ENCODE assay signal across 9 mouse cellular contexts in genomic region chr2:91327968-91328728, GRCm38 (mm10).
DNase-seq lines count a peak whose midpoint lies in the region; ATAC-seq and TF ChIP-seq lines count a peak whose summit lies in the region.
"Had no signal": no experiment of that assay in that cellular context is flagged by ENCODE, and none has a peak within 500 bp of the region (broad histone marks: within the 10 kb centered on the region; RNA-seq: fewer than 3 reads in every experiment).

No protein-coding gene starts in this region.

- H3K9ac ChIP-seq in lung, embryonic 15.5 days, result no peak overlapping the region
- H3K9ac ChIP-seq in embryonic facial prominence, embryonic 12.5 days, result no peak overlapping the region
- peak overlapping the region; percentile 34; the same call in 1 of the 2 replicates for H3K9ac ChIP-seq in intestine, embryonic 16.5 days (ENCODE audit: low read depth, low read length)
- no peak overlapping the region for H3K9ac ChIP-seq in liver, embryonic 11.5 days (ENCODE audit: low read depth, low read length)
- H3K9ac ChIP-seq: limb, embryonic 12.5 days had no signal

- WGBS in lung, embryonic 15.5 days, result 66% methylated on average over 12 of the region's 12 CpGs
- WGBS in lung, adult 2 months, result 53% methylated on average over 12 of the region's 12 CpGs
- 59% methylated on average over 12 of the region's 12 CpGs for WGBS in embryonic facial prominence, embryonic 12.5 days
- WGBS in intestine, embryonic 16.5 days, result 44% methylated on average over 12 of the region's 12 CpGs
- 64% methylated on average over 12 of the region's 12 CpGs for WGBS in liver, embryonic 11.5 days

- peaks cover 49% of the 10 kb centered on the region for H3K4me1 ChIP-seq in lung, embryonic 15.5 days
- H3K4me1 ChIP-seq in lung, adult 2 months (ENCODE audit: control insufficient read depth, insufficient read depth, low read length), result peaks cover 28% of the 10 kb centered on the region
- H3K4me1 ChIP-seq in embryonic facial prominence, embryonic 12.5 days, result 0 out of 2 replicates have a peak, but pooled peaks cover 8% of the 10 kb centered on the region
- H3K4me1 ChIP-seq in intestine, embryonic 16.5 days (ENCODE audit: control insufficient read depth, insufficient read depth, low read length), result peaks cover 24% of the 10 kb centered on the region
- no peaks in the 10 kb centered on the region; the same call in 1 of the 2 replicates for H3K4me1 ChIP-seq in liver, embryonic 11.5 days (replicated peaks; ENCODE audit: control insufficient read depth, insufficient read depth, low read length)
- H3K4me1 ChIP-seq: limb, embryonic 12.5 days had no signal

- no peak for DNase-seq in lung, adult 2 months
- peak; percentile 42 for DNase-seq in left cerebral cortex, postnatal 4 days
- no peak for DNase-seq in urinary bladder, postnatal 10 days (ENCODE audit: low spot score)
- DNase-seq in liver, embryonic 11.5 days (ENCODE audit: low spot score), result no peak

- ATAC-seq in lung, embryonic 15.5 days (ENCODE audit: borderline replicate concordance, extremely low read depth, low FRiP score, low TSS enrichment), result no peak
- ATAC-seq in embryonic facial prominence, embryonic 12.5 days (ENCODE audit: insufficient number of reproducible peaks, insufficient read depth, low FRiP score, low TSS enrichment), result no peak
- peak; percentile 51 for ATAC-seq in intestine, embryonic 16.5 days
- no peak for ATAC-seq in activated CD4-positive, CD25-positive, alpha-beta regulatory T cell, adult 4 months
- no peak for ATAC-seq in liver, embryonic 11.5 days (replicated peaks; ENCODE audit: low FRiP score)

- no peak for TF ChIP-seq CTCF in lung, adult 2 months (IDR thresholded peaks at IDR 0.05; ENCODE audit: insufficient read depth, low read length)

- intact Hi-C loops in left cerebral cortex, postnatal 4 days (cut with DNase I), result no loop called here

- no peaks in the 10 kb centered on the region for H3K27me3 ChIP-seq in lung, embryonic 15.5 days
- no peaks in the 10 kb centered on the region for H3K27me3 ChIP-seq in embryonic facial prominence, embryonic 12.5 days
- no peaks in the 10 kb centered on the region for H3K27me3 ChIP-seq in intestine, embryonic 16.5 days (replicated peaks; ENCODE audit: control insufficient read depth, insufficient read depth, low read length)
- no peaks in the 10 kb centered on the region for H3K27me3 ChIP-seq in liver, embryonic 11.5 days (replicated peaks; ENCODE audit: control insufficient read depth, insufficient read depth, low read length)
- H3K27me3 ChIP-seq: limb, embryonic 12.5 days had no signal

- TF ChIP-seq POLR2A in lung, adult 2 months (IDR thresholded peaks at IDR 0.05; ENCODE audit: borderline replicate concordance, extremely low read depth, low read depth, low read length), result no peak

- H3K9me3 ChIP-seq in lung, embryonic 15.5 days, result no peaks in the 10 kb centered on the region
- H3K9me3 ChIP-seq in embryonic facial prominence, embryonic 12.5 days, result no peaks in the 10 kb centered on the region
- no peaks in the 10 kb centered on the region for H3K9me3 ChIP-seq in intestine, embryonic 16.5 days (ENCODE audit: control insufficient read depth, low read length)
- H3K9me3 ChIP-seq in liver, embryonic 11.5 days (ENCODE audit: control insufficient read depth, low read length), result no peaks in the 10 kb centered on the region
- H3K9me3 ChIP-seq: limb, embryonic 12.5 days had no signal

- no peak overlapping the region for H3K4me2 ChIP-seq in lung, embryonic 15.5 days
- H3K4me2 ChIP-seq in embryonic facial prominence, embryonic 12.5 days (replicated peaks), result no peak overlapping the region
- H3K4me2 ChIP-seq in intestine, embryonic 16.5 days (ENCODE audit: low read depth, low read length), result 0 out of 2 replicates have a peak overlapping the region, but pooled peaks have one; percentile 21
- no peak overlapping the region for H3K4me2 ChIP-seq in liver, embryonic 11.5 days
- H3K4me2 ChIP-seq: limb, embryonic 12.5 days had no signal

- no peaks in the 10 kb centered on the region for H3K36me3 ChIP-seq in lung, embryonic 15.5 days
- H3K36me3 ChIP-seq in embryonic facial prominence, embryonic 12.5 days, result no peaks in the 10 kb centered on the region
- no peaks in the 10 kb centered on the region for H3K36me3 ChIP-seq in intestine, embryonic 16.5 days (ENCODE audit: control insufficient read depth, insufficient read depth, low read length)
- H3K36me3 ChIP-seq in liver, embryonic 11.5 days (ENCODE audit: control insufficient read depth, insufficient read depth, low read length), result no peaks in the 10 kb centered on the region
- H3K36me3 ChIP-seq: limb, embryonic 12.5 days had no signal

- no peak overlapping the region for H3K4me3 ChIP-seq in lung, embryonic 15.5 days
- H3K4me3 ChIP-seq in lung, adult 2 months (replicated peaks; ENCODE audit: extremely low read depth, low read depth, low read length), result no peak overlapping the region
- H3K4me3 ChIP-seq in embryonic facial prominence, embryonic 12.5 days, result no peak overlapping the region
- H3K4me3 ChIP-seq in intestine, embryonic 16.5 days (ENCODE audit: low read length), result no peak overlapping the region
- H3K4me3 ChIP-seq in liver, embryonic 11.5 days (ENCODE audit: low read depth, low read length), result no peak overlapping the region
- H3K4me3 ChIP-seq: limb, embryonic 12.5 days had no signal

- H3K27ac ChIP-seq in lung, embryonic 15.5 days, result peak overlapping the region; percentile 24; the same call in 1 of the 2 replicates
- 0 out of 2 replicates have a peak overlapping the region, but pooled peaks have one; percentile 4 for H3K27ac ChIP-seq in embryonic facial prominence, embryonic 12.5 days
- peak overlapping the region; percentile 68 for H3K27ac ChIP-seq in intestine, embryonic 16.5 days (ENCODE audit: low read length)
- H3K27ac ChIP-seq in liver, embryonic 11.5 days (ENCODE audit: low read depth, low read length), result no peak overlapping the region
- H3K27ac ChIP-seq: limb, embryonic 12.5 days had no signal
